Comparison of ENCODE assay signal across 9 mouse cellular contexts in the genomic region with DNA sequence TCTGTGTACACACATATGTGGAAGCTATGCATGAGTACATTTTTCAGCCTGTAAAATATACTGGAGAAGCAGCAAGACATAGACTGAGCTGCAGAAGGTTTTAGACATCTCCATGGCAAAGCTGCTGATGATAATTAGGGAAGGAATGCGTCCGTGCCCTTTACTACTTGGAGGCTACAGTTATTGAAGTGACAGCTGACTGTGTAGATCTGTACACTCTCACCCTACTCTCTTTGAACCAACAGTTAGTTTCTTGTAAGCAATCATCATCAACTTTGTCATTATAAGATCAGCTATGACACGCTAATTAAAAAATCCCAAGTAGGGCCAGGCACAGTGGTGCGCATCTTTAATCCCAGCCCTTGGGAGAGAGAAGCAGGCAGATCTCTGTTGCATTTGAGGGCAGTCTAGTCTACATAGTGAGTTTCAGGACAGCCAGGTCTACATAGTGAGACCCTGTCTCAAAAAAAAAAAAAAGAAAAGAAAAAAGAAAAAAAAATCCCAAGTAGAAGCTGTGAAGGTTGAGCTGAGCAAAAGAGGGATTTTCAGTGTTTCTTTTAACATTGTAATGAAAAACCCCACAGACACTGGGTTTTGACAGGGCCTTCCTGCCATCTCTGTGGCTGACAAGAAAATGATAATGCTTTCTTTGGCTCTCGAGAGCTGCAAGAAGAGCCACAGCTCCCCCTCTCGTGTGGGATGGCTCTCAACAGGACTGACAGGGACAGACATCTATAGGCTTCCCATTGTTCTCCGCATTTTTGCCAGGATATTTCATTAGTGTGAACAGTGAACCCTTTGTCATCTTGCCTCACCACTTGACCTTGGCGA. TPM values are rescaled to one million over a fixed set of nuclear protein-coding genes. Genes with fewer than 3 reads are reported as not detected.
DNase-seq lines count a peak whose midpoint lies in the region; ATAC-seq and TF ChIP-seq lines count a peak whose summit lies in the region.
"Had no signal": no experiment of that assay in that cellular context is flagged by ENCODE, and none has a peak within 500 bp of the region (broad histone marks: within the 10 kb centered on the region; RNA-seq: fewer than 3 reads in every experiment).

No protein-coding gene starts in this region.

- peak; percentile 48 for TF ChIP-seq CTCF in intestine, postnatal 0 days (IDR thresholded peaks at IDR 0.05; ENCODE audit: low read depth)

- H3K4me3 ChIP-seq in intestine, postnatal 0 days (ENCODE audit: low read depth, low read length), result no peak overlapping the region
- H3K4me3 ChIP-seq in intestine, embryonic 15.5 days (replicated peaks), result no peak overlapping the region
- no peak overlapping the region for H3K4me3 ChIP-seq in embryonic facial prominence, embryonic 12.5 days

- no peak overlapping the region for H3K27ac ChIP-seq in intestine, postnatal 0 days (ENCODE audit: low read depth, low read length)
- no peak overlapping the region for H3K27ac ChIP-seq in intestine, embryonic 15.5 days
- H3K27ac ChIP-seq in embryonic facial prominence, embryonic 12.5 days, result 0 out of 2 replicates have a peak overlapping the region, but pooled peaks have one; percentile 0

- no peaks in the 10 kb centered on the region for H3K27me3 ChIP-seq in intestine, postnatal 0 days (replicated peaks; ENCODE audit: control insufficient read depth, insufficient read depth, low read length)
- no peaks in the 10 kb centered on the region for H3K27me3 ChIP-seq in intestine, embryonic 15.5 days (replicated peaks)
- H3K27me3 ChIP-seq in embryonic facial prominence, embryonic 12.5 days, result no peaks in the 10 kb centered on the region

- H3K9ac ChIP-seq in intestine, postnatal 0 days (ENCODE audit: low read depth, low read length), result no peak overlapping the region
- no peak overlapping the region for H3K9ac ChIP-seq in intestine, embryonic 15.5 days
- no peak overlapping the region for H3K9ac ChIP-seq in embryonic facial prominence, embryonic 12.5 days

- peak; percentile 74 for DNase-seq in MN1 (ENCODE audit: low spot score)
- DNase-seq in lung, postnatal 10 days, result peak; percentile 48
- DNase-seq in thymus, postnatal 36 days, result peak; percentile 40 to 54
- no peak for DNase-seq in right cerebral cortex, postnatal 4 days
- DNase-seq in gastrocnemius, postnatal 10 days, result no peak

- WGBS in intestine, postnatal 0 days, result 62% methylated on average over 8 of the region's 8 CpGs
- 62% methylated on average over 8 of the region's 8 CpGs for WGBS in intestine, embryonic 15.5 days
- WGBS in embryonic facial prominence, embryonic 12.5 days, result 46% methylated on average over 8 of the region's 8 CpGs

- no peaks in the 10 kb centered on the region for H3K36me3 ChIP-seq in intestine, postnatal 0 days (ENCODE audit: control insufficient read depth, insufficient read depth)
- peaks cover 2% of the 10 kb centered on the region; the same call in 1 of the 2 replicates for H3K36me3 ChIP-seq in intestine, embryonic 15.5 days
- H3K36me3 ChIP-seq in embryonic facial prominence, embryonic 12.5 days, result peaks cover 29% of the 10 kb centered on the region

- ATAC-seq in intestine, postnatal 0 days, result no peak
- no peak for ATAC-seq in intestine, embryonic 15.5 days
- ATAC-seq in embryonic facial prominence, embryonic 12.5 days (ENCODE audit: insufficient number of reproducible peaks, insufficient read depth, low FRiP score, low TSS enrichment), result 0 out of 2 replicates have a peak, but pooled peaks have one; percentile 42

- H3K4me2 ChIP-seq in intestine, postnatal 0 days (replicated peaks; ENCODE audit: low read depth), result no peak overlapping the region
- no peak overlapping the region for H3K4me2 ChIP-seq in intestine, embryonic 15.5 days (replicated peaks)
- no peak overlapping the region for H3K4me2 ChIP-seq in embryonic facial prominence, embryonic 12.5 days (replicated peaks)

- H3K9me3 ChIP-seq in intestine, postnatal 0 days (ENCODE audit: control insufficient read depth), result no peaks in the 10 kb centered on the region
- no peaks in the 10 kb centered on the region for H3K9me3 ChIP-seq in intestine, embryonic 15.5 days
- no peaks in the 10 kb centered on the region for H3K9me3 ChIP-seq in embryonic facial prominence, embryonic 12.5 days

- H3K4me1 ChIP-seq in intestine, postnatal 0 days (replicated peaks; ENCODE audit: control insufficient read depth, insufficient read depth, low read length), result no peaks in the 10 kb centered on the region
- no peaks in the 10 kb centered on the region for H3K4me1 ChIP-seq in intestine, embryonic 15.5 days (replicated peaks)
- peaks cover 15% of the 10 kb centered on the region for H3K4me1 ChIP-seq in embryonic facial prominence, embryonic 12.5 days

RNA-seq across cellular contexts. Expression of a gene that starts 41.6 kb away (rescaled TPM):
- not detected in 2 replicates for polyA plus RNA-seq in intestine, postnatal 0 days (2015; fragmentation: Nextera tagmentation; extraction: Ambion mirVana)
- polyA plus RNA-seq in intestine, embryonic 15.5 days (2015; fragmentation: Nextera tagmentation; extraction: Ambion mirVana), result not detected in 2 replicates
- polyA plus RNA-seq in embryonic facial prominence, embryonic 12.5 days (2016; fragmentation: Nextera tagmentation; extraction: Ambion mirVana), result 0.09 TPM in 1 of 2 replicates, not detected in the other
- not detected for total RNA-seq in gastrocnemius, postnatal 10 days (2021)
- polyA plus RNA-seq: limb, embryonic 11.5 days had no signal

RNA-seq across cellular contexts. Expression of a gene that starts 54.3 kb away (rescaled TPM):
- polyA plus RNA-seq in intestine, postnatal 0 days (2015; fragmentation: Nextera tagmentation; extraction: Ambion mirVana), result 18.4 and 19.2 TPM in 2 replicates
- 45.9 and 47.8 TPM in 2 replicates for polyA plus RNA-seq in intestine, embryonic 15.5 days (2015; fragmentation: Nextera tagmentation; extraction: Ambion mirVana)
- 60.4 and 70.1 TPM in 2 replicates for polyA plus RNA-seq in embryonic facial prominence, embryonic 12.5 days (2016; fragmentation: Nextera tagmentation; extraction: Ambion mirVana)
- 1 to 10 TPM; 6.8 to 8.3 TPM for total RNA-seq in gastrocnemius, postnatal 10 days (2021)

Comparison
In these comparisons a context has a peak if more than half of its experiments do, and no peak if none do; other contexts are left out.
1. DNase-seq: peak in MN1 (single experiment), lung, postnatal 10 days (single experiment) and thymus, postnatal 36 days (2 of 2); none in right cerebral cortex, postnatal 4 days (single experiment) and gastrocnemius, postnatal 10 days (single experiment).